12 mouse cellular contexts compared by ENCODE assay signal in genomic region chr9:64773254-64773653, GRCm38 (mm10).
"Had no signal": no experiment of that assay in that cellular context is flagged by ENCODE, and none has a peak within 500 bp of the region (broad histone marks: within the 10 kb centered on the region; RNA-seq: fewer than 3 reads in every experiment).

No protein-coding gene starts in this region.

- H3K9me3 ChIP-seq: limb, embryonic 10.5 days; liver, embryonic 15.5 days; midbrain, embryonic 10.5 days; midbrain, embryonic 15.5 days; neural tube, embryonic 15.5 days had no signal

- DNase-seq: lung, postnatal 10 days; lung, postnatal 4 days; right cerebral cortex, adult 18-20 months; thymus, postnatal 36 days had no signal

- ATAC-seq: midbrain, embryonic 15.5 days had no signal

- H3K36me3 ChIP-seq: limb, embryonic 10.5 days; liver, embryonic 15.5 days; midbrain, embryonic 10.5 days; midbrain, embryonic 15.5 days; neural tube, embryonic 15.5 days had no signal

- H3K9ac ChIP-seq: liver, embryonic 15.5 days; lung, embryonic 14.5 days; midbrain, embryonic 15.5 days; neural tube, embryonic 15.5 days had no signal

- H3K4me2 ChIP-seq: liver, embryonic 11.5 days; liver, embryonic 15.5 days; lung, embryonic 14.5 days; midbrain, embryonic 15.5 days; neural tube, embryonic 15.5 days had no signal

- H3K27me3 ChIP-seq: liver, embryonic 15.5 days; midbrain, embryonic 15.5 days; neural tube, embryonic 15.5 days had no signal

- H3K4me3 ChIP-seq: left cerebral cortex, adult 2 months; limb, embryonic 10.5 days; liver, embryonic 15.5 days; midbrain, embryonic 10.5 days; midbrain, embryonic 15.5 days; neural tube, embryonic 15.5 days had no signal

- H3K27ac ChIP-seq: limb, embryonic 10.5 days; midbrain, embryonic 10.5 days; midbrain, embryonic 15.5 days; neural tube, embryonic 15.5 days had no signal
